In the genomic region with DNA sequence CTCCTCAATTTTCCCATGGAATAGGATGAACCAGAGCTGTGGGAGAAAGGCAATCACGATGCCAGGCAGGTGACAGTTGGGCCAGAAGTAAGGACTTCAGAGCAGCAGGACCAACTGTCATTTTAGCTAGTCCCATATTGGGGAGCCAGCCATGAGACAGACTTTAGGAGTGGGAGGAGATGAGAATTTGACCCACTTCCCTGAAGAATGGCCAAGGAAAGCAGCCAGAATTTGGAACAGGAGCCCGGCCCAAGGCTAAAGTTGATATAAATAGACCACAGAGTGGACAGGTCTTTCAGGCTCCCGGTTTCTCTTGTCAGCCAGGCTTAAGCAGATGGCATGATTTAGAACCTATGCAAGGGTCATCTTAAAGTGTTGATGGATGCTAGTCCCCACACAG, we compare ENCODE assay signal across 17 mouse cellular contexts.
DNase-seq lines count a peak whose midpoint lies in the region; ATAC-seq and TF ChIP-seq lines count a peak whose summit lies in the region.
"Had no signal": no experiment of that assay in that cellular context is flagged by ENCODE, and none has a peak within 500 bp of the region (broad histone marks: within the 10 kb centered on the region; RNA-seq: fewer than 3 reads in every experiment).

No protein-coding gene starts in this region.

- no peak overlapping the region for H3K27ac ChIP-seq in gastrocnemius, adult 2 months
- no peak overlapping the region for H3K27ac ChIP-seq in midbrain, embryonic 14.5 days (replicated peaks; ENCODE audit: low read depth, low read length)
- H3K27ac ChIP-seq: left cerebral cortex, adult 2 months; limb, embryonic 13.5 days; liver, embryonic 15.5 days had no signal

- no peak overlapping the region for H3K4me2 ChIP-seq in midbrain, embryonic 14.5 days (ENCODE audit: low read length)
- H3K4me2 ChIP-seq: heart, embryonic 12.5 days; limb, embryonic 13.5 days; liver, embryonic 15.5 days had no signal

- no peak for TF ChIP-seq CTCF in gastrocnemius, adult 2 months (IDR thresholded peaks at IDR 0.05)

- 89% methylated on average over 3 of the region's 3 CpGs for WGBS in midbrain, embryonic 14.5 days

- peaks cover 15% of the 10 kb centered on the region for H3K4me1 ChIP-seq in midbrain, embryonic 14.5 days (ENCODE audit: control insufficient read depth, insufficient read depth, low read length)
- H3K4me1 ChIP-seq: heart, embryonic 12.5 days; liver, embryonic 15.5 days had no signal

- no peaks in the 10 kb centered on the region for H3K9me3 ChIP-seq in midbrain, embryonic 14.5 days (ENCODE audit: control insufficient read depth, low read length)
- H3K9me3 ChIP-seq: limb, embryonic 13.5 days; liver, embryonic 15.5 days had no signal

- H3K4me3 ChIP-seq in gastrocnemius, adult 2 months, result no peak overlapping the region
- H3K4me3 ChIP-seq in midbrain, embryonic 14.5 days (replicated peaks; ENCODE audit: low read depth, low read length), result no peak overlapping the region
- H3K4me3 ChIP-seq: erythroblast, embryonic 14.5 days; heart, embryonic 12.5 days; left cerebral cortex, adult 2 months; limb, embryonic 13.5 days; liver, embryonic 15.5 days had no signal

- no peak for ATAC-seq in midbrain, embryonic 14.5 days (ENCODE audit: low FRiP score, low TSS enrichment)
- ATAC-seq: forebrain, embryonic 16.5 days had no signal

- no peaks in the 10 kb centered on the region for H3K27me3 ChIP-seq in midbrain, embryonic 14.5 days (ENCODE audit: control insufficient read depth, insufficient read depth, low read length)
- H3K27me3 ChIP-seq: heart, embryonic 12.5 days; limb, embryonic 13.5 days; liver, embryonic 15.5 days had no signal

- H3K9ac ChIP-seq in midbrain, embryonic 14.5 days (replicated peaks; ENCODE audit: low read length), result no peak overlapping the region
- H3K9ac ChIP-seq: heart, embryonic 12.5 days; limb, embryonic 13.5 days; liver, embryonic 15.5 days had no signal

- intact Hi-C loops in gastrocnemius, adult 2 months (cut with DNase I), result loop anchor here (10.0 kb wide), 1 partner anchor 1348 kb away; no protein-coding TSS in a partner anchor
- intact Hi-C loops in gastrocnemius, postnatal 14 days (cut with DNase I; ENCODE audit: low total_unique reads), result no loop called here

- DNase-seq in gastrocnemius, adult 2 months, result peak; percentile 50
- DNase-seq in gastrocnemius, postnatal 4 days (ENCODE audit: low spot score in 2 of 2), result no peak
- DNase-seq in cerebellum, adult 11 months, result peak; percentile 87
- peak; percentile 87 for DNase-seq in cerebellum, adult 8-10 months
- DNase-seq in gastrocnemius, postnatal 14 days, result peak; percentile 16
- no peak for DNase-seq in midbrain, embryonic 14.5 days
- no peak for DNase-seq in lung, adult 18-20 months
- DNase-seq: kidney, adult 18-20 months; kidney, postnatal 14 days; thymus, postnatal 4 days had no signal

- H3K36me3 ChIP-seq in midbrain, embryonic 14.5 days (ENCODE audit: control insufficient read depth, insufficient read depth, low read length), result 0 out of 2 replicates have a peak, but pooled peaks cover 3% of the 10 kb centered on the region
- H3K36me3 ChIP-seq: G1E; heart, embryonic 12.5 days; limb, embryonic 13.5 days; liver, embryonic 15.5 days had no signal

Comparison
In these comparisons a context has a peak if more than half of its experiments do, and no peak if none do; other contexts are left out.
1. DNase-seq: peak in gastrocnemius, adult 2 months (single experiment), cerebellum, adult 11 months (single experiment), cerebellum, adult 8-10 months (single experiment) and gastrocnemius, postnatal 14 days (single experiment); none in gastrocnemius, postnatal 4 days (0 of 2), midbrain, embryonic 14.5 days (single experiment) and lung, adult 18-20 months (0 of 2).